Mouse (Mus musculus) erythroblast, adult 5-6 weeks (primary cell): Measurements from ENCODE around the gene Bmpr1b. TPM values are rescaled to one million over a fixed set of nuclear protein-coding genes. Genes with fewer than 3 reads are reported as not detected.
"Not testable (repeated sequence)": the region's sequence is repeated elsewhere in the genome, so short reads cannot be mapped to it uniquely, and the experiment has no call there.

Source experiments
- ATAC-seq: replicated peaks from 2 replicates; pipeline ENCODE4 v1.8.0; 2016; ENCODE audit warnings: moderate number of reproducible peaks, mild to moderate bottlenecking, moderate TSS enrichment, inconsistent platforms; ENCODE audit not compliant: poor library complexity, low FRiP score, severe bottlenecking
- total RNA-seq, 2 experiments: library from RNA; stranded (forward) in 1 of 2; stranded (reverse) in 1 of 2; fragments of 150-400 nt in 1 of 2; fragments of 200-764, 138-1000 nt in 1 of 2; gene quantifications; 2 replicates each; pipeline versions ENCODE4 v1.2.3 to v1.2.4; 2015 to 2017; ENCODE audit warnings: low replicate concordance in 2 of 2

Gene Bmpr1b
- not detected in 2 replicates for total RNA-seq (2015; ENCODE audit: low replicate concordance)
- total RNA-seq (2017; ENCODE audit: low replicate concordance): not detected in 2 replicates

DNA sequence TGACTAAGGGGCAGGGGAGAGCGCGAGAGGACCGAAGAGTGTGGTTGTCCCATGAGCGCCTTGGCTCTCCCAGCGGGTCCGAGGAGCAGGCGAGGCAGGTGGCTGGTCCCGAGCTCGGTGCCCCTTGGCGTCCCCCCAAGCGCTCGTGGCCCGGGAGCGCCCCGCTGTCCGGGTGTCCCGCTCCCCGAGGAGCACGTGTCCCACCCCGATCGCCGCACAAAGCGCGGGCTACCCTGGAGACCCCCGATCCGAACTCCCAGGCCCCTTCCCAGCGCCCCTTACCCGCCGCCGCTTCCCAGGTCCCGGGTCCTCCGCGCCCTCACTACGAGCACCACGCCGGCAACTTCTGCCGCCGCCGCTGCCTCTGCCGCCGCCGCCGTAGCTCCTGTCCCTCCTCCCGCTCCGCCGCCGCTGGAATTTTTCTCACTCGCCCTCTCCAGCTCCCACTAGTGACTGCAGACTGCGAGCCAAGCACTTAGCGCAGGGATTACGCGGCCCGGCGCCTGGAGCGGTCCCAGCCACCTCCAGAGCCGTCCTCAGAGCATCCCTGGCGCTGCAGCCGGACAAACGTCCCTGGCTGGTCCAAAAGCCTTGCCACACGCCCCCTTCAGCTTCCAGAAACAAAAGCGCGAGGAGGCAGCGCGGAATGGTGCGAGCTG is at the start of gene Bmpr1b:
Bmpr1b (minus strand) TSS at position 563 of the 659 bp plus-strand sequence.
- no peak for ATAC-seq

DNA sequence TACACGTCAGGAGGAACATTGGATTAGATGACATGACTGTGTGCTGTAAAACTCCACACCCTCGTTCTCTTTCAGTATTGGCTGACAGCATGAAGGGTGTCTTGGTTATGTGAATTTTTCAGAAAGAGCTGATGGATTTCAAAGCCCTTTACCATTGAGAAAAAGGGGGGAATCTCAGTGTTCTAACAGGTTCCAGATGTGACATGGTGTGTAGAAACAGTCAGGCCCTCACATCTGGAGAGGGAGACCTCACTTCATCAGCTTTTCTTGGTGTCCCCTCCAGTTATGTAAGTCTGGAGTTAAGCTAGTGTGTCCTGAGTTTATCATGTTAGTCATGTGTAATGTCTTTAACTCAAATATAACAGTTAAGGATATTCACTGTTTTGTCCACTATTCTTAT is 43.6 kb upstream of the Bmpr1b start:
- ATAC-seq: no peak

DNA sequence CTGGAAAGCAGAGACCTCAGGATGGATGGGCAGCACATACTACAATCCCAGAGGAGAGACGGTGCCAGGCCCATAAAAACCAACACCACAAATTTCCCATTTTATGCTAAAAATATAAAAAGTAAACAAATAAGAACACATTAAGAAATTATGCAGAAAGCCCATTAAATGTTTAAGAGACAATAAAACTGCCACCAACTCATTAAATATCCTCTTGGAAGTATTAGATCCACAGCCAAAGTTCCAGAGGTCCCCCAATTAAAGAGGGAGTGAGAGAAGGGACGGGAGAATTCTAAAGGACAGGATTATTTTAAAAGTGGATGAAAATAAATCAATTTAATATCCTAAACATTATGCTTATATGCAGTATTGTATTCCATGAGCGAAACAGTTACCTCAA is 43.0 kb upstream of the Bmpr1b start:
- no peak for ATAC-seq

DNA sequence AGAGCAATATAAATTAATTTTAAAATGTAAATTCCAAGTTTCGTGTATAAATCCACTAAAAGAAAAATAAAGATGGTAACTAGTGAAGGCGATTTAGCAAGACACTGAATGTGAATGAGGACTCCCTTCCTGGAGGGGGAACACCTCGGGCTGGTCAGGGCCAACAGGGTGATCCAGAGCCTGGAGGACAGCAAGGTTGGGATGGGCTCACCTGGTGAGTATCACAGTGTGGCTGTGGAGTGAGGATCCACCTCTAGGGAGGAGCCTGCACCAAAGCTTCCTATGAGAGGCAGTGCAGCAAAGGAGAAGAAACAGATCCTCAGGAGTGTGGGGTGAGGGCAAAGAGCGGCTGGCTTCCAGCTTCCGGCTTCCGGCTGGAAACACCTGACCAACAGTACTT is 40.8 kb upstream of the Bmpr1b start:
- ATAC-seq: no peak

DNA sequence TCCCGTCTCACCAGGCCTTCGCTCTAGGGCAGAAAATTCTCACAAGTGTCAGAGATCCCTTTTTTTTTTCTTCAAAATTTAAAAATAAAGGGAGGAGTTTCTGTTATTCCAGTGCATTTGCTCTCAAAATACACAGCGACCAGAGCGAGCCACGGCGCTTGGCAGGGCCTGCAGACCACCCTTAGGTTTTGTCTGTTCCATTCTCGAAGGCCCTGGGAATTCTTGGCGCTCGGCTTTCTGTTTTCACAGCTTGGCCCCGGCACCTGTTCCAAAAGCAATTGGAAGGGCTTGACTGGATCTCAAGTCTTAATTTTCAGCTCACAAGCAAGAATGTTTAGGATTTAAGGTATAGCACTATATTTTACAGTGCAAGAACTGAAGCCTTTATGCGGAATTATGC is 39.8 kb upstream of the Bmpr1b start:
- ATAC-seq: no peak

DNA sequence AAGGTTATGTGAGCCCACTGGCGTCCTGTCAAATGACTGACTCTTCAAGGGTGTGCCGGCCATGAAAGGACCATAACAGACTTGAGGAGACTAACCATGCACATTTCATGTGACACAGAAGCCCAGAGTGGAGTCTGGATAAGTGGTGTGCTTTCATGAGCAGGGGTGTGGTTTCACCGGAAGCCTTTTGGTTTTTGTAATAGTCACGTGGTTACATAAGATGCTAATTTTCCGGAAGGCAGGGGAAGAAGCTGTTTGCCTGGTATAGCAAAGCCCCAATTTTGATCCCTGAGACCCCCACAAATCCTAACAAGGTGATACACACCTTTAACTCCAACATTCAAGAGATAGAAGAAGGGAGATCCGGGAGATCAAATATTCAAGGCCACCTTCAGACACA is 38.3 kb upstream of the Bmpr1b start:
- ATAC-seq: no peak

DNA sequence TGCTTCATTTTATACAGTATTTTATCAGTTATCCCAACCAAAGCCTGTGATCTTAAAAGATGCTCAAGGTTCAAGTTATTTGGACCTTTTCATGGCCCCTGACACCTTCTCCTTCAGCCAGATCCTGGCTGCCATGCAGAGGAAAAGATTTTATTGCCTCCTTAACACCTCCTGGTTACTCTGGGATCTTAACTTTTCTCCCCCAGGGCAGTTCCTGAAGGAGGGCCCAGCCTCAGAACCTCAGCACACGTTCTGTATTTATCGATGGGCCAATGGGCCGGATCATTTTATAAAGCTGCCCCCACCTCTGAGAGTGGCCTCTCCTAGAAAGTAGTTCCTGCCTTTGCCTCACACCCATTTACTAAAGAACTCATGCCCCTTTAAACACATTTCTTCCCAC is 37.1 kb upstream of the Bmpr1b start:
- ATAC-seq: no peak

DNA sequence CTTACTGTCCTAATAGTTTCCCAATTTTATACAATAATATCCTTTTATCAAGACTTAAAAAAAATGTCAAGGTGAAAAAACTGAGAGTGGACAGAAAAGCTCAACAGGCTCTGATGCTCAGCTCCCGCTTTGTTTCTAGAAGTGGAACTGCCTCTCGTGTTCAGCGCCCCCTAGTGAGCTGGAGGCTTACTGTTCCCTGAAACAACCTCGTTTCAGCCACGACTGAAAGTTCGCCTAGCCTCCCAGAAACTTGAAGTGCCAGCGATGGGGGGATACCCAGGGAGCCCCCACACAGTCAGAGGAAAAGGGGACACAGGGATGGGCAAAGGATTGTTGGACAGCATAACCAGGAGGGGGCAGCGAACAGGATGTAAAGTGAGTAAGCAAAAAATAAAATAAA is 26.9 kb upstream of the Bmpr1b start:
- ATAC-seq: no peak

DNA sequence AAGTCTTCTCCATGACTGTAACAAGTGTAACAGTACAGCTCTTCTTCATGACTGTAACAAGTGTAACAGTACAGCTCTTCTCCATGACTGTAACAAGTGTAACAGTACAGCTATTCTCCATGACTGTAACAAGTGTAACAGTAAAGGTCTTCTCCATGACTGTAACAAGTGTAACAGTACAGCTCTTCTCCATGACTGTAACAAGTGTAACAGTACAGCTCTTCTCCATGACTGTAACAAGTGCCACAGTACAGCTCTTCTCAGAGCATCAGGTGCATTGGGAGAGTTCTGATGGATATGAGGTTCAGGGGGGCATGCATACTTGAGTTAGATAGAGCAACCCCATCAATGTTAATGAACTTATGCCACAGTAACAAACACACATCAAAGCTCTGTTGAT is 22.4 kb upstream of the Bmpr1b start:
- not testable (repeated sequence) for ATAC-seq

DNA sequence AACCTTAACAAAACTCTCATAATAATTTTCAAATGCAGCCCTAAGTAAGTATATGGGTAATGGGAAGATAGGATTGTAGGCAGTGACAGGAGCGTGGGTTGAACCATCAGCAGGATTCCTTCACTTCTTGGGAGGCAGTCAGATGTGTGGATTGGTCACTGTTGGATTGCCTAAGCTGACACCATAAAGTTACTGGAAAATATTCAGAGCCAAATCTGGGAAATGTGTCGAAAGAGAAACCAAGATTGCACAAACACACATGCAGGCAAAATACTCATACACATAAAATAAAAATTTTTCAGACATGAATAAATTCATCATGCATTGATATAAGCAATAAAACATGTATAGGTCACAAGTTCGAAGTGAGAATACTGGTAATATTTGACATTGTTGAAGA is 17.3 kb upstream of the Bmpr1b start:
- ATAC-seq: no peak

DNA sequence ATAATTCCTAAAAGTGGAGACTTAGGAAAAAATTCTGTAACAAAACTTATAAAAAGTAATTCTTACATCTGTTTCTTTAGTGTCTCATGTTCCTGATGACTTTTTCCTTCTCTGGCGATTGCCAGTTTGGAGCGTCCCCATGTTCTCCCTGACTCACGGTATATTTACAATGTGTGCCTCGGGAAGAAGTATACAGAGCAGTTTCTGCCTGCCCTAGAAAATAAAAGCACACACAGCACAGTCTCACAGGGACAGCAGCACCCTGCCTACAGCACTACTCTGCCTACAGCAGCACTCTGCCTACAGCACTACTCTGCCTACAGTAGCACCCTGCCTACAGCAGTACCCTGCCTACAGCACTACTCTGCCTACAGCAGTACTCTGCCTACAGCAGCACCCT is 4.8 kb upstream of the Bmpr1b start:
- ATAC-seq: no peak

DNA sequence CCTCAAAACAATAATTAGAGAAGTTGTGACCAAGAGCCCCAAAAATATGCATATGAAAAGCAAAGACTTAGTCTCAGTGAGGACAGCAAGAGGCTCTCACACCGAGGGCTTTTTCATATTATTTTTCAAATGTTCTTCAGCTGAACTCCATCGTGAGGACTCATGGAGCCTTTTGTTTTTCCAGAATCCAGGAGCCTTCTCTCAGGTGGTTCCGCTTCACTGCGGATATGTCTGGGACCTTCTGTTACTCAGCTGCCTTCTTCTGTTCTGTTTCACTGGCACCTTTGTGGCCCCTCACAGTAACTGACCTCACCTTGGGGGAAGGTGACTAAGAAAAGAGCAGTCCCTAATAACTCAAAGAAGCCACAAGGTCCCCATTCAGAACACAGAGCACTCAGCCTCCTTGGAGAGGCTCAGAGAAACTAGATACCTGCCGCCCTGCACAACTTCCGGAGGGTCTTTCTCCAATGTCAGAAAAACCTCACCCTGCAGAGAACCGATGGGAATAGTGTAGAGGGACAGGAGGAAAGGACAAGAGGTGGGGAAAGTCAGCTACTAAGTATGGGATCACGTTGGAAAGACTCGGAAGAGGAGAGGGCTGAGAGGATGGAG is 868 bp downstream of the Bmpr1b start:
- ATAC-seq: no peak

DNA sequence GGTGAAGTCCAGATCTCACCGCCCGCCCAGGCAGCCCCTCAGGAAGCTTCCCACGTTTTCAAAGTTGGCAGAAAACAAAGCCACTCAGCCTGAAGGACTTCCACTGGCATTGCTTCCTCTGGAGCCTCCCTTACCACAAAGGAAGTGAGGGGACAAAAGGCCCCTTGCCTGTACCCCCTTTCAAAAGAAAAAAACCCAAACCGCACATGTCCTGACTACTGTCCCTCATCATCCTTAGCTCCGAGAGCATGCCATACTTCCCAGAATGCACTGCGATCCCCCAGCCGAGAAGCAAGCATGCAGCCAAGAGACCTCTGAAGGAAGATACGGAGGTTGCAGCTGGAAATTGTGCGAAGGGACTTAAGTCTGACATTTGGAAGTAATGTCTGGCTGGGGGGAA is 4.2 kb downstream of the Bmpr1b start:
- no peak for ATAC-seq

DNA sequence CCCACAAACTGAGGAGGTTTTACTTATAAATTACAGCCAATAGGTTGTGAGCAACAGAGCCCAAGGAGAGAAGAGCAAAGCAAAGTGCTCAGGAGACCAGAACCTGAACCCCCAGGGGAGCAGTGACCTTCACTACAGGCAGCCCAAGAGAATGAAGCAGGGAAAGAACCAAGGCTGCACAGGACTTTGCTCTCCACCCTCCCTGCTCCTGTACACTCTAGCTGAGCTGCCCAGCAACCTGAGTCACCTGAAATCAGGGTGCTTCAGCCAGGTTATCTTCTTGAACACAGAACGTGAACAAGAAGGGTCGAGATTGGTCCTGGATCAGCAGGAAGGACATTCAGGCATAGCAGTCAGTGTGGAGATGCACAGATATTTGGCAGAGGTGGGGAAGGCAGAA is 5.3 kb downstream of the Bmpr1b start:
- no peak for ATAC-seq

DNA sequence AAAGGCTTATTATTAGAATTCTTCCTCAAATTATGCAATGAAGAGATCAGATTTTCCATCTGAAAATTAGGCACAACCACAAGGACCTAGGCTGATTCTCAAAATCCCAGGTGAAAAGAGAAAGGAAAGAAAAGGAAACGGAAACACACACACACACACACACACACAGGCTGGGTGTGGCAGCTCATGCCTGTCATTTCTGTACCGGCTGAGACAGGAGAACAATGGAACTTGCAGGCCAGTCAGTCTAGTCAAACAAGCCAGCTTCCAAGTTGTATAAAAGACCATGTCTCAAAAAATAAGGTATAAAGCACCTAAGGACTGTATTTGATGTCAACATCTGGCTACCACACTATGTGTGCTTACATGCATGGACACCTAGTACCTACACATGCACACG is 7.8 kb downstream of the Bmpr1b start:
- no peak for ATAC-seq

DNA sequence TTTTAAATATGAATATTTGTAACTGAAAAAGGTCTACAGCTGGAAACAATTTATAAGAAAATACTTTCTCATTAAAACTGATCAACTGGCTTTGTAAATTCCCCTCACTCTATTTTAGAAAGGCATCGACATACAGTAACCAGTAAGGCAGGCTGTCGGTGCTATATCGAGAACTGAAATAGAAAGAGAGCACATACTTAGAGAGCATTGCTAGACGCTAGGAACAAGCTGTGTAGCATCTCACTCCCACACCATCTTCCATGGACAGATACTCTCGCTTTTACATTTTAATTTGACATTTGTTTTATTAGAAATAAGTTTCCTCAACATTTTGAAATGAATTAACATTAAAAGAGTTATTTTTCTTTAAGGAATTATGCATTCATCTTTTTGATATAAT is 17.2 kb downstream of the Bmpr1b start:
- ATAC-seq: no peak

DNA sequence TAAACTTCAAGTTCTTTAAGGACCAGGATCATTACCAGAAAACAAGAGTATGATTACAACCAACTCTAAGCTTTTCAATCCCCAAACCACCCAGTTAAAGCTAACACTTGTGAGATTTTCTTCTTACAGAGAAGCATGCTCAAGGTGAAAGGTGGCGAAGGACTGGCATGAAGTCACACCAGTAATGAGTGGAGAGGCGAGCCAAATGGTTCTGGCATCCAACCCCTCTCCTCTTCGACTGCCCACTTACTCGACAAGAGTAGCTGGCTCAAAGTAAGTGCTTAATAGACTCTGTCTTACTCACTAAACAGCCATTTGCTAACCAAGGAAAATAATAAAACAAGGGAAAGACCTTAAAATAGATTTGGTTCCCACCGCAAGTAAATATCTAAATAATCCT is 30.4 kb downstream of the Bmpr1b start:
- no peak for ATAC-seq

DNA sequence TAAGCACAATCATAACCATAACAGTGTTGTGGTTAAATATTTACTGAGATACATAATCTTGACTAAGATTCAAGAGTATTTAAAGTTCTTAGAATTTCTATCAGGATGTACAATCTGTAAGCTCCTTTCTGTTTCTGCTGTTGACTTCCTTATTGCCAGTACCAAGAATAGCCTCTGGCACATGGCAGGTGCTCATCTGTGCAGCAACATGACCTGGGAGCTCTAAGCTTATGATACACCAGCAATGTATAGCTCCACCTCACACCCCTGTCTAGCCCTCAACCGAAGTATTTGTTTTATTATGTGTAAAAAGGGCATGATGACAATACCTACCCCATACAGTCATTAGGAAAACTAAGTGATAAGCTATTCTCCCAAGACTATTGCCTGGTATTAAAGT is 42.8 kb downstream of the Bmpr1b start:
- no peak for ATAC-seq

DNA sequence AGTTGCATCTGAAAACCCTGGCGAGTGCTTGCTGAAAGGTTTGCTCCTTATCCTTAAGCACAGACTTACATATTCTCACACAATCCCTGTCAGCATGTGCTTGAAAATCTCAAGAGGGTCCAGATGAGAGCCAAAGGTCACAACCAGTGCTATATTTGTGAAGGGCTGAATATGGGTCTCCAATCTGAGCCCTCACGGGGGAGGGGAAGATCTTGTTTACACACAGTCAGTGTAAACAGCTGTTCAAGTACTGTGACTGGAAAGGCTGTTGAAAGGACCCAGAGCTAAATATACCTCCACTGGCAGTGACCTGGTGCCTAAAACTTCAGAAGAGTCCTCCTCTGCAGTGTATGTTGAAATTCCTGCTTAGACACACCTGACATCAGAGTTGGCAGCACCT is 43.7 kb downstream of the Bmpr1b start:
- no peak for ATAC-seq

DNA sequence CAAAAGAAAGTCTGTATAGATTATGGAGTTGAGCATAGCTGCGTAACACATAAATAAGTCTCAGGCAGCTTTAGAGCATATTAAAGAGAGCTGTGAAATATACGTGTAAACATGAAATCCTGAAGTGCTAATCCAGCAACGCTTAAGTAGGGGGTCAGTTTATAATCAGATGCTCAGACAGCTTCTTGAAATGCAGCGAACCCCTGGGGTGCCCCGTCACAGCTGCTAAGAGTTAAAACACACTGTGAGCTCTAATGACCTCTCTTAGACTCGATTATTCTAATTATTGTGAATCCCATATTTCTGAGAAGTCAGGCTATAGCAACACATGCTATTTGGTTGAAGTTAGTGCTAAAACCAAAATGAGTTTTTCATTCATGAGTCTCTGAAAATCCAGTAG is 45.0 kb downstream of the Bmpr1b start:
- ATAC-seq: no peak

DNA sequence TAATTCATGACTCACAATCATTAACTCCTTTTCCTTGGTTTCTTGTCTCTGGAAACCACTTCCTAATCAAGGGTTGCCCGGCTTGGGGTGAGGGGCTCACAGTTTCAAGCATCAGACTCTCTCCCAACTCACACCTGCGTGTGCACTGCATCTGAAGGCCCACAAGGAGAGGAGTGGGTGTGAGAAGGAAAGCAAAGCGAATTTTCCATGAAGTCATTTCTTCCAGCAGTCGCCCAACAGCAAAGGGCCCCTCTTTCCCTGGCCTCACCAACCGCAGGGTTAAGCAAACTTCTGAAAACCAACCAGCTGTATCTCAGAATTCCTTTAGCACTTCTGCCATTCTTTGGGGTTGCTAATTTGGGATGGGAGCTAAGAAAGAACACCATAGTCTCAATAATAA is 46.8 kb downstream of the Bmpr1b start:
- ATAC-seq: no peak

DNA sequence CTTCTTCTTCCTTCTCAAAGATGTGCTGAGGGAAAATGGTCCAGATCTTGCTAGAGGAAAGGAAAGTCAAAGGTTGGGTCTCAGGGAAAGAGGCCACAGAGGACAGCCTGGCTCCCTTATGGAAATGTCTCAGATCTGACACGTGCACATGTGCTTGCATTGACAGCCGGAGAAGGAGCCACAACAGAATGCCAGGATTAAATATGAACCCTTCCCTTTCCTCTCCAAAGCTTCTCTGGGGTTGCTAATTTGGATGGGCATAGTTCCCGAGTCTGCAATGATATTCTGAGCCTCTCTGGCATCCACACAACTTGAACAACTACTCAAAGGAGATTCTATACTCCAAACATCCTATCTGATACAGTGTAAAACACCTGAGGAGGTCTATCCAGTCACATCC is 48.4 kb downstream of the Bmpr1b start:
- no peak for ATAC-seq
